Comparison of ENCODE assay signal across 14 mouse cellular contexts in genomic region chr9:119426483-119426882, GRCm38 (mm10). TPM values are rescaled to one million over a fixed set of nuclear protein-coding genes. Genes with fewer than 3 reads are reported as not detected.
DNase-seq lines count a peak whose midpoint lies in the region; ATAC-seq and TF ChIP-seq lines count a peak whose summit lies in the region.
"Had no signal": no experiment of that assay in that cellular context is flagged by ENCODE, and none has a peak within 500 bp of the region (broad histone marks: within the 10 kb centered on the region; RNA-seq: fewer than 3 reads in every experiment).

No protein-coding gene starts in this region.

- 54% methylated on average over 7 of the region's 7 CpGs for WGBS in heart, embryonic 15.5 days
- WGBS in lung, embryonic 14.5 days = 62% methylated on average over 7 of the region's 7 CpGs
- 55% methylated on average over 7 of the region's 7 CpGs for WGBS in lung, adult 2 months
- whole genome bisulfite sequencing in intestine, embryonic 16.5 days = 46% methylated on average over 7 of the region's 7 CpGs
- WGBS in limb, embryonic 10.5 days = 78% methylated on average over 7 of the region's 7 CpGs

- H3K4me1 ChIP-seq in heart, embryonic 15.5 days (replicated peaks) = peaks cover 36% of the 10 kb centered on the region
- H3K4me1 ChIP-seq in lung, embryonic 14.5 days (ENCODE audit: insufficient read depth) = peaks cover 16% of the 10 kb centered on the region
- H3K4me1 ChIP-seq in lung, adult 2 months (ENCODE audit: control insufficient read depth, insufficient read depth, low read length) = peaks cover 19% of the 10 kb centered on the region
- H3K4me1 ChIP-seq in intestine, embryonic 16.5 days (ENCODE audit: control insufficient read depth, insufficient read depth, low read length) = peaks cover 33% of the 10 kb centered on the region
- H3K4me1 ChIP-seq in limb, embryonic 10.5 days = peaks cover 32% of the 10 kb centered on the region

- intact Hi-C loops in heart, postnatal 36 days (cut with DNase I) = no loop called here

- H3K4me3 ChIP-seq in heart, embryonic 15.5 days = no peak overlapping the region
- no peak overlapping the region for H3K4me3 ChIP-seq in lung, embryonic 14.5 days (ENCODE audit: low read depth, low read length)
- H3K4me3 ChIP-seq in lung, adult 2 months (replicated peaks; ENCODE audit: extremely low read depth, low read depth, low read length) = no peak overlapping the region
- no peak overlapping the region for H3K4me3 ChIP-seq in intestine, embryonic 16.5 days (ENCODE audit: low read length)
- no peak overlapping the region for H3K4me3 ChIP-seq in limb, embryonic 10.5 days
- H3K4me3 ChIP-seq: embryonic facial prominence, embryonic 15.5 days; forebrain, embryonic 13.5 days; limb, embryonic 13.5 days had no signal

- no peak overlapping the region for H3K9ac ChIP-seq in heart, embryonic 15.5 days
- no peak overlapping the region for H3K9ac ChIP-seq in lung, embryonic 14.5 days
- no peak overlapping the region for H3K9ac ChIP-seq in intestine, embryonic 16.5 days (ENCODE audit: low read depth, low read length)
- H3K9ac ChIP-seq: embryonic facial prominence, embryonic 15.5 days; forebrain, embryonic 13.5 days; limb, embryonic 13.5 days had no signal

- H3K27me3 ChIP-seq in heart, embryonic 15.5 days = no peaks in the 10 kb centered on the region
- no peaks in the 10 kb centered on the region for H3K27me3 ChIP-seq in lung, embryonic 14.5 days (ENCODE audit: insufficient read depth, low read length)
- H3K27me3 ChIP-seq in intestine, embryonic 16.5 days (replicated peaks; ENCODE audit: control insufficient read depth, insufficient read depth, low read length) = no peaks in the 10 kb centered on the region
- no peaks in the 10 kb centered on the region for H3K27me3 ChIP-seq in limb, embryonic 10.5 days (ENCODE audit: low read depth, poor library complexity, severe bottlenecking)
- H3K27me3 ChIP-seq: embryonic facial prominence, embryonic 15.5 days; forebrain, embryonic 13.5 days; limb, embryonic 13.5 days had no signal

- no peak for DNase-seq in heart, postnatal 36 days
- DNase-seq in lung, embryonic 14.5 days = peak; percentile 21
- DNase-seq in lung, adult 2 months = no peak
- no peak for DNase-seq in limb, embryonic 10.5 days (ENCODE audit: low spot score)
- DNase-seq in layer of hippocampus, adult 18-20 months (ENCODE audit: low spot score in 2 of 2) = no peak
- DNase-seq: cerebellum, adult 11 months; layer of hippocampus, postnatal 36 days; midbrain, embryonic 14.5 days; thymus, postnatal 4 days had no signal

- 0 out of 2 replicates have a peak overlapping the region, but pooled peaks have one; percentile 37 for H3K4me2 ChIP-seq in heart, embryonic 15.5 days
- H3K4me2 ChIP-seq in lung, embryonic 14.5 days = no peak overlapping the region
- no peak overlapping the region for H3K4me2 ChIP-seq in intestine, embryonic 16.5 days (ENCODE audit: low read depth, low read length)
- H3K4me2 ChIP-seq: embryonic facial prominence, embryonic 15.5 days; forebrain, embryonic 13.5 days; limb, embryonic 13.5 days had no signal

- 0 out of 2 replicates have a peak, but pooled peaks cover 3% of the 10 kb centered on the region for H3K36me3 ChIP-seq in heart, embryonic 15.5 days
- H3K36me3 ChIP-seq in lung, embryonic 14.5 days (ENCODE audit: insufficient read depth) = peaks cover 24% of the 10 kb centered on the region; the same call in 1 of the 2 replicates
- H3K36me3 ChIP-seq in intestine, embryonic 16.5 days (ENCODE audit: control insufficient read depth, insufficient read depth, low read length) = no peaks in the 10 kb centered on the region
- peaks cover 64% of the 10 kb centered on the region for H3K36me3 ChIP-seq in limb, embryonic 10.5 days

- no peak for TF ChIP-seq CTCF in lung, embryonic 14.5 days (IDR thresholded peaks at IDR 0.05; ENCODE audit: low read depth)
- no peak for TF ChIP-seq CTCF in lung, adult 2 months (IDR thresholded peaks at IDR 0.05; ENCODE audit: insufficient read depth, low read length)

- H3K27ac ChIP-seq in heart, embryonic 15.5 days = peak overlapping the region; percentile 90
- no peak overlapping the region for H3K27ac ChIP-seq in lung, embryonic 14.5 days (ENCODE audit: low read depth)
- H3K27ac ChIP-seq in intestine, embryonic 16.5 days (ENCODE audit: low read length) = peak overlapping the region; percentile 82
- 0 out of 2 replicates have a peak overlapping the region, but pooled peaks have one; percentile 50 for H3K27ac ChIP-seq in limb, embryonic 10.5 days
- H3K27ac ChIP-seq: forebrain, embryonic 13.5 days had no signal

- no peaks in the 10 kb centered on the region for H3K9me3 ChIP-seq in heart, embryonic 15.5 days (replicated peaks)
- no peaks in the 10 kb centered on the region for H3K9me3 ChIP-seq in lung, embryonic 14.5 days (ENCODE audit: low read depth, low read length)
- H3K9me3 ChIP-seq in intestine, embryonic 16.5 days (ENCODE audit: control insufficient read depth, low read length) = no peaks in the 10 kb centered on the region
- H3K9me3 ChIP-seq in limb, embryonic 10.5 days (replicated peaks) = no peaks in the 10 kb centered on the region
- H3K9me3 ChIP-seq: embryonic facial prominence, embryonic 15.5 days; forebrain, embryonic 13.5 days; limb, embryonic 13.5 days had no signal

- no peak for TF ChIP-seq POLR2A in lung, adult 2 months (IDR thresholded peaks at IDR 0.05; ENCODE audit: borderline replicate concordance, extremely low read depth, low read depth, low read length)

- ATAC-seq in heart, embryonic 15.5 days (replicated peaks; ENCODE audit: insufficient number of reproducible peaks, insufficient read depth, low FRiP score, low read depth) = no peak
- ATAC-seq in lung, embryonic 14.5 days (ENCODE audit: insufficient read depth) = no peak
- peak; percentile 51 for ATAC-seq in intestine, embryonic 16.5 days
- ATAC-seq: forebrain, embryonic 13.5 days had no signal

RNA-seq across cellular contexts. Expression of gene Exog, which starts 18.3 kb away (rescaled TPM):
- polyA plus RNA-seq in heart, embryonic 15.5 days (2015; fragmentation: Nextera tagmentation; extraction: Ambion mirVana) = 9.7 and 12.0 TPM in 2 replicates
- 1 to 10 TPM; 2.4 to 2.5 TPM for total RNA-seq in heart, postnatal 36 days (2021)
- polyA plus RNA-seq in lung, embryonic 14.5 days (2014; fragmentation: Nextera tagmentation; extraction: Ambion mirVana) = 32.1 and 33.7 TPM in 2 replicates
- polyA plus RNA-seq in lung, adult 2 months (2012; rRNA removed) = 1.8 and 3.2 TPM in 2 replicates
- polyA plus RNA-seq in intestine, embryonic 16.5 days (2015; fragmentation: Nextera tagmentation; extraction: Ambion mirVana) = 15.3 and 17.5 TPM in 2 replicates
- polyA plus RNA-seq in limb, embryonic 10.5 days (2016; fragmentation: Nextera tagmentation; extraction: Ambion mirVana) = 39.7 and 44.6 TPM in 2 replicates
- 10 to 100 TPM; 20.2 to 21.4 TPM for total RNA-seq in layer of hippocampus, adult 18-20 months (2021)

RNA-seq across cellular contexts. Expression of gene Acvr2b, which starts 24.6 kb away (rescaled TPM):
- 9.5 and 12.6 TPM in 2 replicates for polyA plus RNA-seq in heart, embryonic 15.5 days (2015; fragmentation: Nextera tagmentation; extraction: Ambion mirVana)
- total RNA-seq in heart, postnatal 36 days (2021) = 1 to 10 TPM; 5.7 to 7.6 TPM
- 22.7 and 28.2 TPM in 2 replicates for polyA plus RNA-seq in lung, embryonic 14.5 days (2014; fragmentation: Nextera tagmentation; extraction: Ambion mirVana)
- polyA plus RNA-seq in lung, adult 2 months (2012; rRNA removed) = 11.4 and 11.8 TPM in 2 replicates
- 6.3 and 8.4 TPM in 2 replicates for polyA plus RNA-seq in intestine, embryonic 16.5 days (2015; fragmentation: Nextera tagmentation; extraction: Ambion mirVana)
- polyA plus RNA-seq in limb, embryonic 10.5 days (2016; fragmentation: Nextera tagmentation; extraction: Ambion mirVana) = 74.7 and 92.6 TPM in 2 replicates
- 10 to 100 TPM; 11.3 to 13.5 TPM for total RNA-seq in layer of hippocampus, adult 18-20 months (2021)
